Mouse (Mus musculus): ENCODE results near the gene Myo16. TPM values are rescaled to one million over a fixed set of nuclear protein-coding genes. Genes with fewer than 3 reads are reported as not detected.

The Myo16 gene
- polyA plus RNA-seq, 1 experiment = 0.02 TPM

DNA sequence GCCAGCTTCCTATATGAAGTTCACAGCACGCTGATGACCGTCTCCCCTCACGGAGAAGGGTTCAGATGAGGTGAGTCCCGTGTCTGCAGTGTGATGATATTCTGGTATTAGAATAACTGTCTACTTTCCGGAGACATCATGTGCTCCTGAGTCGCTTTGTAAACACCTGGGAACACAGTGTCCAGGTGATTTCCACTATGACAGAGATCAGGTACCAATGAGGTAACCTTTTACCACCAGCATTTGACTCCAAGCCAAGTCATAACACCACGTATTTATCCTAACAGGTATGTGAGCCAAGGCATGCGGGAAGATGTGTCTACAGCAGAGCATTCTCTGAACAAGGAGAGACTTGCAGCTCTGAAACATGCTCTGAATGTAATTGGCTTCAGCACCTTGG, 281.8 kb downstream of the Myo16 start:
- Histone ChIP-seq H3K36me3 (ENCODE audit: control insufficient read depth, insufficient read depth) (no peaks in the 10 kb centered on the region), H3K79me2 (ENCODE audit: control insufficient read depth, insufficient read depth) (no peaks in the 10 kb centered on the region), H3K79me3 (ENCODE audit: low read depth) (no peaks in the 10 kb centered on the region), H3K4me3 (ENCODE audit: insufficient read depth, poor library complexity, severe bottlenecking) (no peak overlapping the region), H3ac (ENCODE audit: control insufficient read depth, insufficient read length, low read depth) (no peak overlapping the region), H3K27me3 (ENCODE audit: control insufficient read depth, insufficient read depth, insufficient read length) (peaks cover 17% of the 10 kb centered on the region)
- TF ChIP-seq CTCF (IDR thresholded peaks at IDR 0.05; ENCODE audit: control insufficient read depth, insufficient read depth, insufficient read length) (no peak), MAX (IDR thresholded peaks at IDR 0.05) (no peak), USF1 (IDR thresholded peaks at IDR 0.05; ENCODE audit: low read depth) (no peak), FOSL1 (IDR thresholded peaks at IDR 0.05; ENCODE audit: insufficient read depth, low read length, poor library complexity, severe bottlenecking) (no peak), CEBPB (IDR thresholded peaks at IDR 0.05; ENCODE audit: low read depth) (no peak), MYOG (IDR thresholded peaks at IDR 0.05; ENCODE audit: control insufficient read depth, extremely low read depth, insufficient read length) (no peak), MYOD1 (IDR thresholded peaks at IDR 0.05; ENCODE audit: control insufficient read depth, insufficient read length, low read depth) (no peak)

- H3ac ChIP-seq (ENCODE audit: control insufficient read depth, insufficient read length, low read depth) = no peak overlapping the region
- TF ChIP-seq USF1 (IDR thresholded peaks at IDR 0.05; ENCODE audit: low read depth) = no peak
- peak; percentile 92 for TF ChIP-seq CTCF (IDR thresholded peaks at IDR 0.05; ENCODE audit: control insufficient read depth, insufficient read depth, insufficient read length)
- no peak for TF ChIP-seq MYOD1 (IDR thresholded peaks at IDR 0.05; ENCODE audit: control insufficient read depth, insufficient read length, low read depth)
- no peak for TF ChIP-seq CEBPB (IDR thresholded peaks at IDR 0.05; ENCODE audit: low read depth)
- no peaks in the 10 kb centered on the region for H3K79me3 ChIP-seq (ENCODE audit: low read depth)
These were observed 285.1 kb downstream of the Myo16 start for GRCm38 (mm10) chr8:10438772-10439171.

GRCm38 (mm10) chr8:10439595-10440453, 286.1 kb downstream of the Myo16 start:
- Histone ChIP-seq H3K36me3 (ENCODE audit: control insufficient read depth, insufficient read depth) (no peaks in the 10 kb centered on the region), H3K79me3 (ENCODE audit: low read depth) (no peaks in the 10 kb centered on the region), H3K4me3 (ENCODE audit: insufficient read depth, poor library complexity, severe bottlenecking) (no peak overlapping the region), H3K27me3 (ENCODE audit: control insufficient read depth, insufficient read depth, insufficient read length) (peaks cover 7% of the 10 kb centered on the region), H3ac (ENCODE audit: control insufficient read depth, insufficient read length, low read depth) (no peak overlapping the region), H3K79me2 (ENCODE audit: control insufficient read depth, insufficient read depth) (no peaks in the 10 kb centered on the region)
- TF ChIP-seq FOSL1 (IDR thresholded peaks at IDR 0.05; ENCODE audit: insufficient read depth, low read length, poor library complexity, severe bottlenecking) (no peak), MYOD1 (IDR thresholded peaks at IDR 0.05; ENCODE audit: control insufficient read depth, insufficient read length, low read depth) (no peak)

More at GRCm38 (mm10) chr8:10438772-10439171, 285.1 kb downstream of the Myo16 start:
- H3K36me3 ChIP-seq (ENCODE audit: control insufficient read depth, insufficient read depth) = no peaks in the 10 kb centered on the region
- H3K79me2 ChIP-seq (ENCODE audit: control insufficient read depth, insufficient read depth) = no peaks in the 10 kb centered on the region
- H3K4me3 ChIP-seq (ENCODE audit: insufficient read depth, poor library complexity, severe bottlenecking) = no peak overlapping the region
- H3K27me3 ChIP-seq (ENCODE audit: control insufficient read depth, insufficient read depth, insufficient read length) = peaks cover 12% of the 10 kb centered on the region

GRCm38 (mm10) chr8:10442562-10442961, 288.9 kb downstream of the Myo16 start:
- no peak overlapping the region for H3ac ChIP-seq (ENCODE audit: control insufficient read depth, insufficient read length, low read depth)
- no peak overlapping the region for H3K4me3 ChIP-seq (ENCODE audit: insufficient read depth, poor library complexity, severe bottlenecking)
- H3K79me2 ChIP-seq (ENCODE audit: control insufficient read depth, insufficient read depth) = no peaks in the 10 kb centered on the region
- no peaks in the 10 kb centered on the region for H3K79me3 ChIP-seq (ENCODE audit: low read depth)
- H3K36me3 ChIP-seq (ENCODE audit: control insufficient read depth, insufficient read depth) = no peaks in the 10 kb centered on the region
- TF ChIP-seq MYOG (IDR thresholded peaks at IDR 0.05; ENCODE audit: control insufficient read depth, extremely low read depth, insufficient read length) (no peak), CEBPB (IDR thresholded peaks at IDR 0.05; ENCODE audit: low read depth) (no peak), CTCF (IDR thresholded peaks at IDR 0.05; ENCODE audit: control insufficient read depth, insufficient read depth, insufficient read length) (no peak), FOSL1 (IDR thresholded peaks at IDR 0.05; ENCODE audit: insufficient read depth, low read length, poor library complexity, severe bottlenecking) (no peak), MAX (IDR thresholded peaks at IDR 0.05) (no peak), USF1 (IDR thresholded peaks at IDR 0.05; ENCODE audit: low read depth) (no peak), MYOD1 (IDR thresholded peaks at IDR 0.05; ENCODE audit: control insufficient read depth, insufficient read length, low read depth) (no peak)
- peaks cover 7% of the 10 kb centered on the region for H3K27me3 ChIP-seq (ENCODE audit: control insufficient read depth, insufficient read depth, insufficient read length)

DNA sequence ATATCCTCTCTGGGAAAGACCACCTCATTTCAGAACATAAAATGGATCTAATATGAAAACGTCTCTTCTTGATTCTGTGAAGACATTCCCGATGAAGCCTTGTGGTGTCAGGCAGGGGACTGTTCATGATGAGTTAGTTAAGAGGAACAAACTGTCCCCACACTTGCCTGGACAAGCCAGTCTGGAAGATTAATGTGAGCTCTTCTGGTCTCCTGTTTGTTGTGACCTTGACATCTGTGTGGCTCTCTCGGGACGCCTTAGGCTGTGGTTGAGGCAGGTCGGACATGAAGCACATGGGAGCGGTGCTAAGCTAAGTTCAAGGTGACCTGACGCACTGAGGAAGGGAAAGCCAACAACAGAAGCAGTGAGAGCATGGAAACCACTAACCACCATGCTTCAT, 291.3 kb downstream of the Myo16 start:
- Histone ChIP-seq H3K4me3 (ENCODE audit: insufficient read depth, poor library complexity, severe bottlenecking) (no peak overlapping the region), H3ac (ENCODE audit: control insufficient read depth, insufficient read length, low read depth) (no peak overlapping the region), H3K79me3 (ENCODE audit: low read depth) (no peaks in the 10 kb centered on the region), H3K27me3 (ENCODE audit: control insufficient read depth, insufficient read depth, insufficient read length) (peaks cover 6% of the 10 kb centered on the region), H3K79me2 (ENCODE audit: control insufficient read depth, insufficient read depth) (no peaks in the 10 kb centered on the region), H3K36me3 (ENCODE audit: control insufficient read depth, insufficient read depth) (no peaks in the 10 kb centered on the region)
- no peak for TF ChIP-seq FOSL1 (IDR thresholded peaks at IDR 0.05; ENCODE audit: insufficient read depth, low read length, poor library complexity, severe bottlenecking)
- TF ChIP-seq CEBPB (IDR thresholded peaks at IDR 0.05; ENCODE audit: low read depth) = no peak
- no peak for TF ChIP-seq MAX (IDR thresholded peaks at IDR 0.05)
- no peak for TF ChIP-seq CTCF (IDR thresholded peaks at IDR 0.05; ENCODE audit: control insufficient read depth, insufficient read depth, insufficient read length)
- no peak for TF ChIP-seq MYOD1 (IDR thresholded peaks at IDR 0.05; ENCODE audit: control insufficient read depth, insufficient read length, low read depth)
- no peak for TF ChIP-seq USF1 (IDR thresholded peaks at IDR 0.05; ENCODE audit: low read depth)
- no peak for TF ChIP-seq MYOG (IDR thresholded peaks at IDR 0.05; ENCODE audit: control insufficient read depth, extremely low read depth, insufficient read length)

DNA sequence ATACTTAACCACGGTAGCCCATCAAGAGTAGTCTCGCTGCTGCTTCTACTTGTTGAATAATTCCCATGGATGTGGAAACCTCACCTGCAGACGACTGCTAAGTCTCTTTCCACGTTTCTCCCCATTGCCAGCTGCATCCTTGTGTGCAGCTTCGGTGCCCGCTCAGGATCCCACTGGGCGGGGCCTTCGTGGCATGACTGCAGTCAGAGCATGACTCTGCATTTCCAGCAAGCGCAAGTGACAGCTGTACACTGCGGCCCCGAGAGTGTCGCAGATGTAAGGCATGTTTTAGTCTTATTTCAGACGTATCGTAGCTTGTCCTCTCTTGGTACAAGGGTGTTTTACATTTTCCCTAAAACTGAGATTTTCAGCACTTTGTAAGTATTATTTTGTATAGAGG, 294.8 kb downstream of the Myo16 start:
- Histone ChIP-seq H3K79me2 (ENCODE audit: control insufficient read depth, insufficient read depth) (no peaks in the 10 kb centered on the region), H3K4me3 (ENCODE audit: insufficient read depth, poor library complexity, severe bottlenecking) (peak overlapping the region; percentile 12), H3K36me3 (ENCODE audit: control insufficient read depth, insufficient read depth) (no peaks in the 10 kb centered on the region), H3K27me3 (ENCODE audit: control insufficient read depth, insufficient read depth, insufficient read length) (peaks cover 2% of the 10 kb centered on the region), H3K79me3 (ENCODE audit: low read depth) (no peaks in the 10 kb centered on the region), H3ac (ENCODE audit: control insufficient read depth, insufficient read length, low read depth) (peak overlapping the region; percentile 30)
- no peak for TF ChIP-seq CEBPB (IDR thresholded peaks at IDR 0.05; ENCODE audit: low read depth)
- no peak for TF ChIP-seq MAX (IDR thresholded peaks at IDR 0.05)
- no peak for TF ChIP-seq MYOG (IDR thresholded peaks at IDR 0.05; ENCODE audit: control insufficient read depth, extremely low read depth, insufficient read length)
- TF ChIP-seq CTCF (IDR thresholded peaks at IDR 0.05; ENCODE audit: control insufficient read depth, insufficient read depth, insufficient read length) = no peak
- no peak for TF ChIP-seq USF1 (IDR thresholded peaks at IDR 0.05; ENCODE audit: low read depth)
- TF ChIP-seq FOSL1 (IDR thresholded peaks at IDR 0.05; ENCODE audit: insufficient read depth, low read length, poor library complexity, severe bottlenecking) = no peak
- TF ChIP-seq MYOD1 (IDR thresholded peaks at IDR 0.05; ENCODE audit: control insufficient read depth, insufficient read length, low read depth) = peak; percentile 64

Data from C2C12 (cell line).